Mouse (Mus musculus) lung, postnatal 0 days (tissue): ENCODE data around the gene Strap.

Source experiments
- CTCF ChIP-seq: IDR thresholded peaks from 2 replicates; pipeline ENCODE4 v1.5.1; 2016; ENCODE audit warnings: antibody characterized with exemption, mild to moderate bottlenecking
- EP300 ChIP-seq: IDR thresholded peaks from 2 replicates; pipeline ENCODE4 v1.6.1; 2016; ENCODE audit warnings: antibody characterized with exemption, mild to moderate bottlenecking, control low read depth

GRCm38 (mm10) chr6:137690550-137691119 is 44.2 kb upstream of the Strap start:
- TF ChIP-seq EP300 (no peak), CTCF (no peak)
